Mouse (Mus musculus): ENCODE results near the gene Aipl1. TPM values are rescaled to one million over a fixed set of nuclear protein-coding genes. Genes with fewer than 3 reads are reported as not detected.

Aipl1 gene
- polyA plus RNA-seq (2012; fragmentation: generic; extraction: Trizol): 0.38 TPM

DNA sequence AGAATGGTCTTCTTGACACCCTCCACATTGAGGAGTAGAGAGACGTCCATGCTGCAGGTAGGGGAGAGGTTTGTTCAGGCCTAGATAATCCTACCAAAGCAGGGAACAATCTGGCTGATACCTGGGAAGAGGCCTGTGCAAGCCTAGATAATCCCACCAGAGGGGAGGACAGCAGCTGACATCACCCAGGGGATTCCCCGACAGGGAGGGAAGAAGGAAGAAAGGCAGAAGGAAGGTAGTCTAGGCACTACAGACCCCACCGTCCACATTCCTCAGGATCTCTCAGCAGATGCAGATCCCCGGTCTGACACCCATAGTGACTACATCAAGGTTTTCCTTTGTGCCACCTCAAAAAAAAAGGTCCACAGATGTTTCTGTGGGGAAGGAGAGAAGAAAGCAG, at the start of gene Aipl1:
Aipl1 (minus strand) TSS at position 101 of the 400 bp plus-strand sequence.
- H3K79me2 ChIP-seq (ENCODE audit: control insufficient read depth, insufficient read depth): peaks cover 1% of the 10 kb centered on the region
- no peaks in the 10 kb centered on the region for H3K27me3 ChIP-seq (ENCODE audit: control insufficient read depth, insufficient read depth, insufficient read length)
- H3K4me3 ChIP-seq: no peak within 1 kb of the TSS
- H3ac ChIP-seq (ENCODE audit: control insufficient read depth, insufficient read length): no peak within 1 kb of the TSS
- TF ChIP-seq E2F4 (IDR thresholded peaks at IDR 0.05; ENCODE audit: insufficient read depth): no peak
- TF ChIP-seq SRF (IDR thresholded peaks at IDR 0.05; ENCODE audit: control insufficient read depth, insufficient read length, low read depth): no peak
- TF ChIP-seq MYOD1 (IDR thresholded peaks at IDR 0.05; ENCODE audit: control insufficient read depth in 1 of 3, insufficient read length in 2 of 3, low read depth in 2 of 3): no peak
- no peak for TF ChIP-seq POLR2A (IDR thresholded peaks at IDR 0.05; ENCODE audit: insufficient read length, low read depth)
- TF ChIP-seq REST (IDR thresholded peaks at IDR 0.05; ENCODE audit: insufficient read depth, insufficient read length): no peak
- no peak for TF ChIP-seq USF1 (IDR thresholded peaks at IDR 0.05; ENCODE audit: low read depth)
- no peak within 1 kb of the TSS for H3K4me2 ChIP-seq (ENCODE audit: low read depth)
- no peaks in the 10 kb centered on the region for H3K36me3 ChIP-seq (ENCODE audit: control insufficient read depth, insufficient read depth)

DNA sequence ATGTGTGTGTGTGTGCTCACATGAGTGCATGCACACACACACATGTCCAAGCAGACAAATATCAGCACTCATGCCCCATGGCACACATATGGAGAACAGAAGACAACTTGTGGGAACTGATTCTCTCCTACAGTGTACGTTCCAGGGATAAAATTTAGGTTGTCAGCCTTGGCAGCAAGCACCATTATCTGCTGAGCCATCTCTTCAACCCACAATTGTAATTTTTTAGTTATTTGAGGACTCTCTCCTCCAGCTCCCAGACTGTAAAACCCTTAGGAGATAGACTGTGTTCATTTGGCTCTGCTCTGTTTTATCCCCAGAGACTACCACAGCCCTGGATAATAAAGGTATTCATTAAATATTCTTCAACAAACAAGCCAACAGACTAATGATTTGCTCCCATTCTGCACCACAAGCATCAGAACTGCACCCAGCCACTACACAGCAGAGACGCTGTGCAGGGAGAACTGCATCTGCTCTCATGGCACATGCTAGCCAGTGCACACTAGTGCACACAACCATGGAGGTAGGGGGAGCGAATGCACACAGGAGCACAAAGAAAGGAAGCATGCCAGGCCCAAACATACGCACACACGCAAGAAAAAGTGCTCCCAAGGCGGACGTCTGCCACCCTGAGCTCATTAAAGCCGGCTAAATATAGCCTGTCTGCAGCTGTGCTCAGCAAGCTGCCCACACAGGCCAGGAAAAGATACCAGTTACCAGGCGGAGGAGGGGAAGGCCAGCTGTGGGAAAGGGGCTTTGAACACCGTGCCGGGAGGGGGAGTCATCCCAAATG, 49.1 kb upstream of the Aipl1 start:
- Histone ChIP-seq H3K36me3 (ENCODE audit: control insufficient read depth, insufficient read depth) (no peaks in the 10 kb centered on the region), H3K4me2 (ENCODE audit: low read depth) (peak overlapping the region; percentile 36), H3K27me3 (ENCODE audit: control insufficient read depth, insufficient read depth, insufficient read length) (no peaks in the 10 kb centered on the region), H3K79me2 (ENCODE audit: control insufficient read depth, insufficient read depth) (no peaks in the 10 kb centered on the region), H3K4me3 (no peak overlapping the region), H3ac (ENCODE audit: control insufficient read depth, insufficient read length) (no peak overlapping the region)
- TF ChIP-seq TCF3 (IDR thresholded peaks at IDR 0.05; ENCODE audit: insufficient read length, low read depth) (no peak), TCF12 (IDR thresholded peaks at IDR 0.05; ENCODE audit: insufficient read depth, poor library complexity, severe bottlenecking) (peak; percentile 57), POLR2A (IDR thresholded peaks at IDR 0.05; ENCODE audit: insufficient read length, low read depth) (no peak), MYOD1 (IDR thresholded peaks at IDR 0.05; ENCODE audit: control insufficient read depth in 1 of 3, insufficient read length in 2 of 3, low read depth in 2 of 3) (peak; percentile 58 to 94 (median 90)), E2F4 (IDR thresholded peaks at IDR 0.05; ENCODE audit: insufficient read depth) (no peak), MAX (IDR thresholded peaks at IDR 0.05; ENCODE audit: low read depth) (no peak), REST (IDR thresholded peaks at IDR 0.05; ENCODE audit: insufficient read depth, insufficient read length) (no peak), CEBPB (IDR thresholded peaks at IDR 0.05; ENCODE audit: insufficient read depth, poor library complexity, severe bottlenecking) (no peak), POLR2AphosphoS2 (IDR thresholded peaks at IDR 0.05; ENCODE audit: insufficient read length, low read depth) (no peak), MYOG (IDR thresholded peaks at IDR 0.05; ENCODE audit: control insufficient read depth in 1 of 3, insufficient read depth in 1 of 3, insufficient read length in 2 of 3, low read depth in 2 of 3) (peak; percentile 78 to 93 (median 81))

DNA sequence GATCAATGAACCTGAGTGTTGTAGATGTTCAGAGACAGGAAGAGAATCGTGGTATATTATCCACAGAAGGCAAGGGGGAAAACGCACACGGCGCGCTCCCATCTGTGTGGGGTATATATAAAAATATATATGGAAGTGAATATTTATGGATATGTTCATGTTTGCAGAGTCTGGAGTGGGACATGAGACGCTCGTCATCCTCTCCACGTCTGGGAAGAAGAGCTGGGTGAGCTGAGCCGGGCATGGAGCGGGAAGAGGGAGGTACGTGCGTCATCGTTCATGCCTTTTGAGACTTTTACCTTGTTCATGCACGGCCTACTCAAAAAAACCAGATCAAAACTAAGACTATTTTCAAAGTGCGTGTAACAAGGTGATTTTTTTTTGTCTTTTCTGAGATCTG, 47.0 kb upstream of the Aipl1 start:
- Histone ChIP-seq H3K36me3 (ENCODE audit: control insufficient read depth, insufficient read depth) (no peaks in the 10 kb centered on the region), H3K79me2 (ENCODE audit: control insufficient read depth, insufficient read depth) (no peaks in the 10 kb centered on the region), H3K4me3 (no peak overlapping the region), H3K4me2 (ENCODE audit: low read depth) (no peak overlapping the region), H3ac (ENCODE audit: control insufficient read depth, insufficient read length) (no peak overlapping the region), H3K27me3 (ENCODE audit: control insufficient read depth, insufficient read depth, insufficient read length) (no peaks in the 10 kb centered on the region)
- TF ChIP-seq SRF (IDR thresholded peaks at IDR 0.05; ENCODE audit: control insufficient read depth, insufficient read length, low read depth) (no peak), CEBPB (IDR thresholded peaks at IDR 0.05; ENCODE audit: insufficient read depth, poor library complexity, severe bottlenecking) (no peak), POLR2A (IDR thresholded peaks at IDR 0.05; ENCODE audit: insufficient read length, low read depth) (no peak), USF1 (IDR thresholded peaks at IDR 0.05; ENCODE audit: low read depth) (no peak), TCF3 (IDR thresholded peaks at IDR 0.05; ENCODE audit: insufficient read length, low read depth) (no peak), TCF12 (IDR thresholded peaks at IDR 0.05; ENCODE audit: insufficient read depth, poor library complexity, severe bottlenecking) (no peak), REST (IDR thresholded peaks at IDR 0.05; ENCODE audit: insufficient read depth, insufficient read length) (no peak), E2F4 (IDR thresholded peaks at IDR 0.05; ENCODE audit: insufficient read depth) (no peak), MAX (IDR thresholded peaks at IDR 0.05; ENCODE audit: low read depth) (no peak), POLR2AphosphoS2 (IDR thresholded peaks at IDR 0.05; ENCODE audit: insufficient read length, low read depth) (no peak), MYOD1 (IDR thresholded peaks at IDR 0.05; ENCODE audit: control insufficient read depth in 1 of 3, insufficient read length in 2 of 3, low read depth in 2 of 3) (no peak), MYOG (IDR thresholded peaks at IDR 0.05; ENCODE audit: control insufficient read depth in 1 of 3, insufficient read depth in 1 of 3, insufficient read length in 2 of 3, low read depth in 2 of 3) (no peak)

DNA sequence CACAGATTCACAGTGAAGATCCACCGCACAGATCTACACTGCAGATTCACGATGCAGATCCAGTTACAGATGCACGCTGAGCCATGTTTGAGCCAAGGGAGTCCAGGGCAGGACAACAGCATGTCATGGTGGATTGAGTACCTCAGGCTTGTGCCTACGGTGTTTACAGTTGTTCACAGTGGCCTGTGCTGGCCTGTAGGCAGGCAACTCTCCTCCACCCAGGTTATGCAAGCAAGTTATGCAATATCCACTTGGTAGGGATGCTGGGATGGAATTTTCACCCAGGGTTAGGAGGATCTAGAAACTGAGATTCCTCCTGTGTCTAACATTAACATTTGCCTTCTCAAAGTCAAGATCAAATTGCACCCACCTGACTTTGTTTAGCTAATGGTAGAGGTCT, 45.3 kb upstream of the Aipl1 start:
- no peak for TF ChIP-seq E2F4 (IDR thresholded peaks at IDR 0.05; ENCODE audit: insufficient read depth)
- no peak for TF ChIP-seq MAX (IDR thresholded peaks at IDR 0.05; ENCODE audit: low read depth)
- no peak for TF ChIP-seq POLR2A (IDR thresholded peaks at IDR 0.05; ENCODE audit: insufficient read length, low read depth)
- TF ChIP-seq TCF12 (IDR thresholded peaks at IDR 0.05; ENCODE audit: insufficient read depth, poor library complexity, severe bottlenecking): no peak
- TF ChIP-seq MYOD1 (IDR thresholded peaks at IDR 0.05; ENCODE audit: control insufficient read depth in 1 of 3, insufficient read length in 2 of 3, low read depth in 2 of 3): no peak
- TF ChIP-seq POLR2AphosphoS2 (IDR thresholded peaks at IDR 0.05; ENCODE audit: insufficient read length, low read depth): no peak
- no peak for TF ChIP-seq MYOG (IDR thresholded peaks at IDR 0.05; ENCODE audit: control insufficient read depth in 1 of 3, insufficient read depth in 1 of 3, insufficient read length in 2 of 3, low read depth in 2 of 3)
- TF ChIP-seq SRF (IDR thresholded peaks at IDR 0.05; ENCODE audit: control insufficient read depth, insufficient read length, low read depth): no peak
- TF ChIP-seq REST (IDR thresholded peaks at IDR 0.05; ENCODE audit: insufficient read depth, insufficient read length): no peak
- TF ChIP-seq CEBPB (IDR thresholded peaks at IDR 0.05; ENCODE audit: insufficient read depth, poor library complexity, severe bottlenecking): no peak
- TF ChIP-seq USF1 (IDR thresholded peaks at IDR 0.05; ENCODE audit: low read depth): no peak
- no peak for TF ChIP-seq TCF3 (IDR thresholded peaks at IDR 0.05; ENCODE audit: insufficient read length, low read depth)
- Histone ChIP-seq H3K4me2 (ENCODE audit: low read depth) (no peak overlapping the region), H3K36me3 (ENCODE audit: control insufficient read depth, insufficient read depth) (no peaks in the 10 kb centered on the region), H3K79me2 (ENCODE audit: control insufficient read depth, insufficient read depth) (no peaks in the 10 kb centered on the region), H3K27me3 (ENCODE audit: control insufficient read depth, insufficient read depth, insufficient read length) (no peaks in the 10 kb centered on the region), H3K4me3 (no peak overlapping the region), H3ac (ENCODE audit: control insufficient read depth, insufficient read length) (no peak overlapping the region)
